Mouse (Mus musculus): ENCODE measurements at regions not wholly inside any gene's neighbourhood (a gene's known extent, or its start where the extent isn't known, plus 50 kb on each side); places are given as distances from the start of the nearest gene placed in this dataset.

GRCm38 (mm10) chr2:115520413-115521139, 60.9 kb upstream of the BC052040 start:
- DNase-seq (ENCODE audit: low read depth, low spot score) = no peak

DNA sequence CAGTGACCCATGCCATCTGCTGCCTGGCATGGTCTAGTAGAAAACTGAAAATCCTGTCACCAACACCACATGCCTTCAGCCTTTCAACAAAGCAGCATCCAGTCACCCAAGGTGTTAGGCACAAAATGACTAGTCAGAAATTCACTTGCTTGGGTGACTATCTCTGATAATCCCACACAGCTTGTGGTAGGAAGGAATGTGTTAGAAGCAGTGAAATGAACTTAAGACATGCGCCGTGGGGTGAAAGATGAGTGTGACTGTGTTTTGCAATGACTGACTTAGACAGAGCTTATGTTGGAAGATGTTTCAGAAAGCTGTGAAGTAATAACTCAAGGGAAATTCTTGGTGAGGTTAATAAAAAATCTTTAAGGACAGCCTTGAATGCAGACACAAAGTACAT, 51.6 kb upstream of the BC052040 start:
- no peaks in the 10 kb centered on the region for H3K27me3 ChIP-seq (ENCODE audit: control insufficient read depth, insufficient read depth, low read length, poor library complexity, severe bottlenecking)
- no peak for DNase-seq (ENCODE audit: low read depth, low spot score)
- no peaks in the 10 kb centered on the region for H3K36me3 ChIP-seq (ENCODE audit: control insufficient read depth, insufficient read depth, low read length, poor library complexity, severe bottlenecking)

More at GRCm38 (mm10) chr2:115520413-115521139, 60.9 kb upstream of the BC052040 start:
- Histone ChIP-seq H3K27me3 (ENCODE audit: control insufficient read depth, insufficient read depth, low read length, poor library complexity, severe bottlenecking) (no peaks in the 10 kb centered on the region), H3K36me3 (ENCODE audit: control insufficient read depth, insufficient read depth, low read length, poor library complexity, severe bottlenecking) (no peaks in the 10 kb centered on the region)
